Mouse (Mus musculus) adrenal gland, postnatal 4 days (tissue): ENCODE measurements at regions not wholly inside any gene's neighbourhood (a gene's known extent, or its start where the extent isn't known, plus 50 kb on each side); places are given as distances from the start of the nearest gene placed in this dataset.

Source experiments
- DNase-seq, 2 experiments: peaks; one replicate each; pipeline ENCODE4 v3.0.0; 2021 to 2022; ENCODE audit warnings: low spot score in 2 of 2, mixed read lengths in 2 of 2

DNA sequence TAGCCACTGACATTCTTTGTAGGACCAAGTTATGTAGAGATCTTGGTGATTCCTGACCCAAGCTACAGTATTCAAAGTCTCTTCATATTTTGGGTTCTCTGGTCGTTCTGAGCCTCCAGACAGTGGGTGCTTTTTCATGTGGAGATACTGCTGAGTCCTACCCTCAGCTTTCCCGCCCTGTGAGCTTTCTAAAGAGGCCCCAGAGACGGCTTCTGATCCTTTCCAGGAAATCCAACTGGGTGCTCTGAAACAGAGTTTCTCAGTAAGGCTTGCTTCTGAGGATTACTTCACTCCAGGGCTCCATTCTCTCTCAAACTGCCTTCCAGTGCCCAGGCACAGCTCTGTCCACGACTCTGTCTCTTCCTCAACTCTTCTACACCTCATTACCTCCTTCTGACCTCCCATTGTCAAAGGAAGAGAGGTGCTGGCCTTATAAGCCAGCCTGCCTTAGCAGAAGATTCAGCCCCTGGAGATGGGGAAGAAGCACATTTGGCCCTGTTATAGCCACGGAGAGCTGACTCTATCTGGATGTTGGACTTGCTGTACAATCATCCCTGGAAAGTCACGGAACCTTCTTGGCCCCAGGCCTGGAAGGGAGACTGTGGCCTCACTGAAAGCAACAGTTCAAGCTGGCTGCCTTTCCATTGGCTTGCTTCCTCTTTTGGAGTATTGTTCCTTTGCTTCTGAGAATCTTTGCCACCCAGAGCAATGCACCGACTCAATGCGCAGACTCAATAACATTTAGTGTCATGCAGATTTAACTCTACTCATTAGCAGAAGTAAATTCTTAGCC is 1306.9 kb upstream of the A1bg start:
- DNase-seq = no peak

DNA sequence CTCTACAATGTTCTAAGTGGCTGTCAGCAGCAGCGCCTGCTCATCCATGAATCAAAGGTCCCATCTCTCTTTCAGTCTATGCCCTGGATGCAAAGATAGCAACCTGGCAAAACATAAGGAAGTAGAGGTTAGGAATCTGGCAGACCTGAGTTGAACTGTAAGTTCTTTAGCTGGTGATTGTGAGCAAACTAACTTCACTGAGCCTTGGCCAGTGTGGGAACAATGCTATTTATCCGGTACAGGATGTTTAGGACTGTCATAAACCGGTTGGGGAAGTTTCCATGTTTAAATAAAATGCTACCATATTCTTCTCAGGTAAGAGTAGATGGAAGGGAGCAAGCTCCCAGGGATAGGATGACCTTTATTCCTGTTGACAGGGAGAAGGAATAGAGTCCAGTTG is 1306.2 kb upstream of the A1bg start:
- no peak for DNase-seq

DNA sequence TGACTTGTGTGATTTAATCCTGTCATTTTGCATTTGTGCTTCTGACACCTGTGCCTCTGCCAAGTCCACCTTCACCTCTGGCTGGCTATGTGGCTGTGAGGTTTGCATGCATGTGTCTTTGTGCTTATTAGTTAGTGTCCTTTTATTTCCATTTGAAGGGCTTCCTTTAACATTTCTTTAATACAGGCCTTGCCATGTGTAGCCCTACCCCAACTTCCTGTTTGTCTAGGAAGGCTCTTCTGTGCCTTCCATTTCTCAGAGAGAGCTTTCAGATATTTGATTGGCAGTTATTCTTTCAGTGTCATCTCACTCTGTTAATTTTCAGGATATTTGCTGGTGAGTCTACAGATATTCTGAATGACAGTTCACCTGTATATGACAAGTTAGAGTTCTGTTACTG is 1302.0 kb upstream of the A1bg start:
- DNase-seq = no peak

DNA sequence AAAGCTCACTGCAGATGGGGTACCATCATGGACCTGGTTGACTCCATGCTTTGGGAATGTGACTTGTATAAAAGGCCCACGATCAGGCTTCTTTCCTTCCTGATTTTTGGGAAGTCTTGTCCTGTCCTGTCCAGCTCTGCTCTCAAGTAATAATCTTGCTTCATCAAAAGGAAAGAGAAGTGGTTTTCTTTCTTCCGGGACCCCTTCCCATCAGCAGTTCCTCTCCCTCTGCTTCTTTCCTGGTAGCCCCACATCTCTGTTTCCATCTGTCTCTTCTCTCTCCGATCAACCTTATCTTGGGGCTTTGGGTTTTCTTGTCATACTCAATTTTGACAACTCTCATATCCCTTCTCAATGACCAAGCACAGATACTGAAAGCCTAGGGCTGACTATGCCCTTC is 1301.4 kb upstream of the A1bg start:
- DNase-seq = no peak

DNA sequence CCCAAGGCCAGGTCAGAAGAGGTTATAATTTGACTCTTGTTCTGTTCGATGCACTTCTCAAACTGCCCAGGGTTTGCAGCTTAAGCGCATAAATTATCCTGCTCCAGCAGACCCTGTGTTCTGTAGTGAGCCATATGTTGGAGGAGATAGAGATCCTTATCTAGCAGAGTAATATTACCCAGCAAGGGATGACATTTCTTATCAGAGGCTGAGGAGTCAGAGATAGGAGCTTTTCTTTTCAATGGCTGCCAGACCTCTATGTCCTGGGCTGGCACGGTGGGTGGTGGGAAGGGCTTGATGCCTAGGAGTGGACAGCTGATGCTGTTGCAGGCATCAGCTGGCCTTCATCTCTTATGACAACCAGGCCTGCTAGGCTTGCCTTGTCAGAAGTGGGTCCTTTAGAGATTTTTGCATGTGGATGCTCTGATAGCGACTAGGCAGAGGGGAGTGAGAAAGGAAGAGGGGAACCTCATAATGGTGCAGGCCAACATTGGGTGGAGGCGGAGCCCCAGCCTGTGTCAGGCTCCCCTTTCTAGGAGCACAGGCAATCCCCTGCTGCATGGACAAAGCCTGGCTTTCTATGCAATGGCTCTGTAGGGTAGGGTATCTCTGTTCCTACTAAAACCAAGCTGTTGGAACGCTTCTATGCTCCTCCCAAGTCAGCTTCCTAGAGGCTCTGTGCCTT is 1300.5 kb upstream of the A1bg start:
- no peak for DNase-seq

DNA sequence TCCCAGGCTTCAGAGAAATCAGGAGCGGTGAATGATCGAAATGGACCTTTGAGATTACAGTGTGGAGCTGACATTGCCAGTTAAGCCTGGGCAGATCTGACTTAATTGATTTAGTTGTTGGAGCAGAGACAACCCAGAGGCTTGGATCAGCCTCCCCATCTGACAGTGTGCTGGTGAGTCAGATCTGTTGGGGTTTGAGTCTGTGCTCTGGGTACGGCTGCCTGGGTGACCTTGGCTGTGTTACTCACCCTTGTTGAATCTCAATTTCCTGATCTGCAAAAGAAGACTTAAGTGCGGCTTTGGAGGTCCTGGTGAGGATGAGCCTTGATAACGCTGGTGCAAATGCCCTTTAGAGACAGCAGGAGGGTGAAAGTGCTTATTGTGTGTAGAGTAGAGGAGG is 1299.9 kb upstream of the A1bg start:
- DNase-seq = peak in 1 of 2 experiments; percentile 31

DNA sequence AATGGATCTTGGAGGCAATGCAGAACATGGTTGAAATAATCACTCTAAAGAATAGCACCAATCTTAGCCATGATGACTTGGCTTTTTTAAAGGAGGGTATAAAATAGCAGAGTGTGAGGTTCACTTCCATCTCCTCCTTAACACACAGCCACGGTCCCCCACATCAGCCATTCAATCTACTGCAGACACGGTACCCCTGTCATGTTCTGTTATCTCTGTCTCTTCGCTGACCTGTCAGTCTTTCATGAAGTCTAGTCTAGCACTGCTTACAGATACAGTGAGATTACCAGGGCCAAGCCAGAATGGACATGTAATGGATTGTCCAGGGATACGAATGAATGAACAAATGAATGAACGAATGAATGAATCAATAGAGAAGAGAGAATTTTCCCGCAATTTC is 1299.4 kb upstream of the A1bg start:
- no peak for DNase-seq

DNA sequence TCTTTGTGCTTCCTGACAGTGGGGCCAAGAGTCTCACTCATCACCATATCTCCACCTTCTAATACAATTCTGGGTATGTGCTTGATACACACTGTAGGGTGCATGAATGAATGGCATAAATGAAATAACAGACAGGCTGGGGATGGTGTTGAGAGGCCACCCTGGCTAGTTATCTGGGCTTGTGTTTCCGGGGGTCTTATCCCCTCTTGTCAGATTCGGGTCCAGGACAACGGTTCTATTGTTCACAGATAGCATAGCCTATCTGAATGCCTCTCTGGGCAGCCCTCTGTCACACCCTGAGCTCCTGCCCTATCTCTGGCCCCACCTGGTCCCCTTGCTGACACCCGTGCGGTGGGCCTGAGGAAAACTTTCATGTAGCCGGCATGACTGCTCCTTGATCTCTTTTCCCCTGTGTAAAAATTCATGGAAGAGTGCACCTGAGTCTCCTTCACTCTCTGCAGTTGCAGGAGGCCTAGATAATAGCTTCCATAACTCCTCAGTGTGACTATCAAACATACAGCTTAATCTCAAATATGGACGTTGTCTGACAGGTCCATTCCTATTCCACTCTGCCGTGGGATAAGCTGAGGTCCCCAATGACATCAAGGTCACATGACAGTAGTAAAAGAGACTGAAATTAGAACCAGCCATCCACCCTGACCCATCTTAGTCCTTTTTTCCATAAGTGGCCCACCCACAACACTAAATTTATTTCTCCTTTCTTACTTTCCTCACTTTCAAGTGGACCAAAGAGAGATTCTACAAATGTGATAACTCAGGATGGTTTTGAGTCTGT is 1298.4 kb upstream of the A1bg start:
- DNase-seq = no peak

DNA sequence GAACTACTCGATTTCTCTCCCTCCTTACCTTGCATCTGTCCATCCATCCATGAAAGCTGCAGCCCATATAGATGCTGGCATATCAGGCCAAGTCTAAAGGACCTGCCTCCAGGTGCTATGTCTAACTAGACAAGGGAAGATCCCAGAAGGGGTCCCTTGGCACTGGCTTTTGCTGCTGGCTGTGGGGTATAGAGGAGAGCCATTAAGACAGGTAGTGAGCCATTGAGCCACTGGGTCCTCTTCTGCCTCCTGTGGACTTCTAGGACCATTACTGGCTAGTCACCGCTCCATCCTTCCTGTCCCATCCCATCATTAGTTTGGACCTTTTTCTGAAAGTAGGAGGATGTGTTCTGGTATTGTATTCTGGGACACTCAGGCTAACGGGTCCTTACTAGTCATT is 1297.8 kb upstream of the A1bg start:
- DNase-seq = no peak

DNA sequence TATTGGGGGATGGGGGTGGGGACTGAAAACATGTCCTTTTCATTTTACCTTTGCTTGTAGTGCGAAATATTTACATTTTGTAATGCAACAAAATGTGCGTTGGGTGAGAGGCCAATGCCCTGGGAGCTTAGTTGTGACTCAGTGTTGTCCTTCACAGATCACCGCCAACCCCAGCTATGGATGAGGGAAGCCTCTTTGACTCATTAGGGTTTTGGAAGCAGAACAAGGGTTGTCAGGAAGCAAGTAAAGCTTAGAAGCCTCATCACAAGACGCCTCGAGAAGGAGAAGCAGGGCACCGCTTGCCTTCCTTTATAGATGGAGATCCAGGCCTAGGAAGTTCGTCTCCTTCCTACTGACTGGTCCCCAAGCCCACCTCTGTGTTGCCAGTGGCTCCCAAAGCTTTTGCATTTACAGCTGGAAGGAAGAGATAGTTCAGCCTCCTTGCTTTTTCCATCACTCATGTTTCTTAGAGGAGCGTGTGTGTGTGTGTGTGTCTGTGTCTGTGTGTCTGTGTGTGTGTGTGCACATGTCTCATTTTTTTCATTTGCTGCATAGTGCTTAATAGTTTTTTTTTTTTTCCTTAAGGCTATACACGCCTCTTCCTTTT is 1297.2 kb upstream of the A1bg start:
- no peak for DNase-seq

DNA sequence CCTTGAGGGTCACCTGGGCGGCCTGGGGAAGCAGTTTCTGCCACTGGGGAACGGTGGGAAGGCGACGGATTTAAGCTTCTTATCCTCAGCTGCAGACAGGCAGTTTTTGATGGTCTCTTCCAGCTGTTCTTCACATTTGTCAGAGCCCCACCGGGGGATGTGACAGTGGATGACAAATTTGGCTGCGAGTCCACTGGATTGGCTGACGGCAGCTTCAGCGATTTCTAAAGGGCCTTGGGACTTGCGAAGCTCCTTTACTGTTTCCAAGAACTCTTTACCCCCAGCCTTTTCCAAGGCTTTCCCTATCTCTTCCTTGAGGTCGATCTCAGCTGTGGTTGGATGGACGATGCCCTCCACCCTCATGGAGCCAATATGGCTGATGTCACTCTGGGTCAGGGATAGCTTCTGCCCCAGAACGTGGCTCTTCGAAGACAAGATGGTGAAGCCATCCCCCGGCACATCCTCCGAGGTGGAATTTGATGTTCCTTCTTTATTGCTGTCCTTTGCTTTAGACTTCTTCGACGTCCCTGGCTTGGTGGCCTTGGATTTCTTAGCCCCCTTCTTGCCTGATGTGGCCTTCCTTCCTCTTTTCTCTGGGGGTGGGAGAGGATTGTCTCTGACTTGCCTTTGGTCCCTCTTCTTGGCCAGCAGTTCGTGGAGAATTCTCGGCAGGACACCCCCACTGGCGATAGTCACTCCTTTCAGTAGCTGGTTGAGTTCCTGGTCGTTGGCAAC is 1295.7 kb upstream of the A1bg start:
- DNase-seq = no peak

DNA sequence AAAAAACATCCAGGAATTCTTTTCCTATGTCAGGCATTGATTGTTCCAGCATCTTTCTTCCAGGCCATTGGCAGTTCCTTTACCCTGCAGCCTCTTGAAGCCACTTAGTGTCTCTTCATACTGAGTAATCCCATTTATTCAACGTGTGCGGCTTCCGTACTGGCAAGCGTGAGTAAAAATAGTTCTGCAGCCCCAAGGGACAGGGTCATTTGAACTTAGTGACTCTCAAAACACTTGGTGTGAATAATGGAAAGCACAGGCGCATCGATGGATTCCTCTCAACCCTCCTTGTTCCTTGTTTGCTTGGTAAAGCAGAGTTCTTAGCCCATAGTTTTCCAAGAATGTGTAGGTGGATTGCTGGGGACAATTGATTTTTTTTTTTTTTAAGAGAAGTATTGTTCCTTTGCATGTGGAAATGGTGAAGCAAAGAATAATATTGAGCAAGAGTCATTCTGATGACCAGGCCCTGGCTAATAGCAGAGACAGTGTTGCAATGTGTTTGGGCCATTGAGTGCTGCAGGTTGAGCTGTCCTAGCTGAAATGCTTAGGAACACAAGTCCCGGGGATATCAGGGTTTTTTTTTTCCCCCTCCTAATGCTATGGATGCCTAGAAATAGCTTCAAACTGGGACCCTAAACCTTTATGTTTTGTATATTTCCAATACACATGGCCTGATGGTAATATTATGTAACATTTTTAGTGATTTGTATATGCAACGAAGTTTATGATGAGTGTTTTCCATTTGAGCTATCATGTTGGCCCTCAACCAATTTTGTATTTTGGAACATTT is 1294.1 kb upstream of the A1bg start:
- no peak for DNase-seq

DNA sequence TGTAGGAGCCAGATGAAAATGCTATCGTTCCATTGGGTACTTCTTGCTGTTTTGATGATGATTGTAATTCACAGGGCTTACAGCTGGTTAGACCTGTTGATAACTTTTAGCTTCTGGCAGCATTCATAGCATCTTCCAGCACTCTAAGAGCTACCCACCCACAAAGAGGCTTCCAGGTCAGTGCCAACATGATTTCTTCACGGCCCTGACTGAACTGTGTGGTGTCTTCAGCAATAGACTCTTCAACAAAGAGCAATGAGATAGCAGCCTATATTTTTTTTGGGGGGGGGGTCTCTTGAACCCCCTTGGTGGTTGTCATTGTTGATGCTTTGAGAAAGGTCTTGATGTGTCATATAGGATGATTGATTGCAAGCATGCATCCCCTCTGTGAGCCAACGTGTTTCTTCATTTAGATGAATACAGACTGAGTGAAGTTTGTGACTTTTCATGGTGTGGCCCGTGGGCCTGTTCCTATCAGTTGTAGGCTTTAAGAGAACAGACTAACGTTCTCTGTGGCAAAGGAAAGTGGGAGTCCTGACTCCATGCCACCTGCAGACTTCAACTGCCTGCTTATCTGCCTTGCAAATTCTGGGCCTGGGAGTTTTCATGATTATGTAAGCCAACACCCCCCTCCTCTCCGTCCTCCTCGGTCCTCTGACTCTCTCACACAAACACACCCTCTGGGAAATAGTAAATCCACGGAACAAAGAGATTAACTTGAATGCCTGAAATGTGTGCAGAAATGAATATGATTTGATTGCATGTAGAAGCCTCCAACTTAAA is 1293.0 kb upstream of the A1bg start:
- no peak for DNase-seq

DNA sequence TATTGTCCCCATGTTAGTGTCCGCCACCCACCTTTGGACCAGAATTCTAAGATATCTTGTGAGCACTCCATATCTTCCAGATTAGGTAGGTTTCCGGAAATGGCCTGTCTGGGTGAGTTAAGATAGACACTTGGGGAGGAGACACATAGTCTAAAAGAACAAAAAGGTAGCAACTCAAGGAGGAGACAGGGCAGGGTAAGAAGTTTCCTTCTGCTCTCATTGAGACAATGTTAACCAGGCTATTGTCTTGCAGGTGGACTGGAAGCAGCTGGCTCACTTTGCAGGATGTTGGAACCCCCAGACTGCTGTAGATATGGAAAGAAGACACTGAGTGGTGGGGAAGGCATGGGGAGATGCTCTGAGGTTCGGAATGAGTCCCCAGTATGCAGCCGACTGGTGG is 1291.5 kb upstream of the A1bg start:
- no peak for DNase-seq

DNA sequence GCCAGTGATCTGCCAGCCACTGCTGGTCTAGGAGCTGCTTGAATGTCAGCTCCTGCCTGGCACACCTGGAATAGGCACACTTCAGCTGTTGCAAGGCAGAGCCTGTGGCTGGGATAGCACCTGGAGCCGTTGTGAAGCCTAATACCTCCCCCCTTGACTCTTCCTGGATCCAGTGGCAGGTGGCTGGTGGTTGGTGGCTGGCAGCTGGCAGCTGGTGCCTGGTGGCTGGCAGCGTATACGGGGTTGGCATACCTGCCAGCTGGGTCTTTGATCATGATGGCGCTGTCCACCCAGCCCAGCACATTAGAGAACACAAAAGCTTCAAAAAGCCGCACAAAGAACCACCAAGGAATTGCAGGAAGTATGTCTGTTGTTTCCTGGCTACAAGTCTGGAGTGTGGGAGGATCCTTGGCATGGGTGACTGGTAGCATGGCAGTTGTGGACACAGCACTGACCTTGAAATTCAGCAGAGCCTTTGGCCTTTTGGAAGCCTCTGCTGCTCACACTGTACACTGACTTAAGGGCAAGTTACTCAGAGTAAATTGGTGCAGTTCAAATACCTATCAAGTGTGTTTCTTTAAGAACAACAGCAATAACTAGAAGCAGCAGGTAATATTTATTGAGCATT is 1289.6 kb upstream of the A1bg start:
- DNase-seq = no peak

DNA sequence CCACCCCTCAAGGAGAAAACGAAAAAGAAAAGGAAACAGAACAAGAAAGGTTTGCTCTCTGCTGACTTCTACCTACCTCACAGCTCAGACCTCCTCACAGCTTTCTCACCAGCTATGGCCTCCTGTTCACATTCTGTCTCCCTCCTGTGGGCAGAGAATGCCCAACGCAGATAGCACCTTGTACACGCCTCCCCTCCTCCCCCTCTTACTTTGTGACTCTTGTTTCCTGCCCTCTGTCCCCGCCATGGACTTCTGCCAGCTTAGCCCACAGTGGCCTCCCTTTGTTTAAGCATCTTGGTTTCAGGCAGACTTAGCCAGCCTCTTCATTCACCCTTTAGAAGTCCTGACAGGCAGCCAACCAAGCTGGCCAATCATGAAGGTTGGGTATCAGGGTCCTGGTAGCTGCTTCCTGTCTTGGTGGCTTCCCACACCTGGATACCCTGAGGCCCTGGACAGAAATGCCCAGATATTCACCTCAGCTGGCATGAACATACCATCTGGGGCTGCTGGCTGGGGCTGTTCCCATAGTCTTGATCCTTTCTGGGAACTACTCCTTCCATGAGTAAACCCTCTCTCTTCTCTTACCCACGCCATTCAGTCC is 1287.2 kb upstream of the A1bg start:
- no peak for DNase-seq

DNA sequence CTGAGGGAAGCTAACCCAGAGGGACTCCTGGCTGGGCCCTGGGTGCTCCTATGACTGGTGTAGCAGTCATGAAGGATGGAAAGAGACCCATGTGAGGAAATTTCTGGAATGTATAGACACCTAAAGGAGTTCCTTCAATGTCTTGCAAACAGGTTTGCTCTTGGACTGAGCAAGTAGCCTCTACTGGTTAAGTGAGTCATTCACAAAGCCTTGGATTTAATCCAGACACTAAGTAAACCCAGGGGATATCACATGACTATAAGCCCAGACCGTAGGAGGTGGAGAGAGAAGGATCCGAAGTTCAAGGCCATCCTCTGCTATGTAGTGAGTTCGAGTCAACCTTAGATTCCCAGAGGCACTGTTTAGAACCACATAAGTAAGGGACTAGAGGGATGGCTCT is 1286.5 kb upstream of the A1bg start:
- no peak for DNase-seq

DNA sequence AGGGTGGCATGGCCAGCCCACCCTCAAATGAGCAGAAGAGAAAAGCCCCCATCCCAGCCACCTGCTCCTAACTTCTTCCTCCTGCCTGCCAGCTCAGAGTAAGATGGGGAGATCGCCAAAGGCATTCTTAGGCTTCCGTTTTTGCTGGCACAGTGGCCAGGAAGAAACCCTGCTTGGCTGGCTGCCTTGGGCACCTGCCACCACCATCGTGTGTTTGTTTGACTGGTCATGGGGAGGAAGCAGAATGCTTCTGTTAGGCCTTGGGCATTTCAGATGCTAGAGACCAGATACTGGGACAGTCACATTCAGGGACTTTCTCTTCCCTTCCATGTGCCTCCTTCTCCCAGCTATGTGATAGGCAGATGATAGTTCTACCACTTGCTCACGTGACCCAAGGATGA is 1283.7 kb upstream of the A1bg start:
- no peak for DNase-seq
